Mouse (Mus musculus) heart, postnatal 0 days (tissue): ENCODE measurements around the gene Gm2115.

Source experiments
- CTCF ChIP-seq: IDR thresholded peaks from 2 replicates; pipeline ENCODE4 v1.5.1; 2016; ENCODE audit warnings: antibody characterized with exemption, control low read depth, low read depth
- EP300 ChIP-seq: IDR thresholded peaks from 2 replicates; pipeline ENCODE4 v1.6.1; 2016; ENCODE audit warnings: antibody characterized with exemption, low read depth

DNA sequence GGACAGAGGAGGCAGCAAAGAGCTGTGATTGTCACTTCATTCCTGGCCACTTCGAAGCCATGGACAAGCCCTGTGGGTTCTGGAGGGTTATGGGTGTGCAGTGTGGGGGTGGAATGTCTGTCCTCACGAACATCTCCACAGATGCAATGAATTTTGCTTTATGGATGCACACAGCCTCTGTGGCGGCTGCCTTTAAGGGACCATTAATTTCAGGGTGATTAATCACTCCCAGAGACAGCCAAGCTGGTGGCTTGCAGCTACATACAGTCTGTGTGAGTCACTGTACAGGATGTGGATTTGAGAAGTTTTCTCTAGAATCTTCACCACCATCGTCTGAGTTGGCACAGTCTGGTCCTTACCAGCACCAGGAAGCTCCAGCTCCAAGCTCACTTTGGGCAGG is 17.9 kb downstream of the Gm2115 start:
- no peak for TF ChIP-seq CTCF
- no peak for TF ChIP-seq EP300
